Mouse (Mus musculus): ENCODE measurements around the gene Syt5.

GRCm38 (mm10) chr7:4491308-4491707 lies 56.0 kb downstream of the Syt5 start:
- no peak for TF ChIP-seq POLR2A (IDR thresholded peaks at IDR 0.05; ENCODE audit: borderline replicate concordance, extremely low read depth, low read depth, low read length)
- TF ChIP-seq CTCF (IDR thresholded peaks at IDR 0.05; ENCODE audit: insufficient read depth, low read length): no peak
